Mouse (Mus musculus) myocyte (in vitro differentiated cells): ENCODE measurements at regions not wholly inside any gene's neighbourhood (a gene's known extent, or its start where the extent isn't known, plus 50 kb on each side); places are given as distances from the start of the nearest gene placed in this dataset.

ENCODE experiments used
- H3K27me3 ChIP-seq: one replicate; pipeline ENCODE4 v1.6.1; 2011; ENCODE audit not compliant: control insufficient read depth, insufficient read depth, insufficient read length
- H3K36me3 ChIP-seq: one replicate; pipeline ENCODE4 v1.6.1; 2011; ENCODE audit not compliant: control insufficient read depth, insufficient read depth
- H3K4me2 ChIP-seq: one replicate; pipeline ENCODE4 v1.6.1; 2011; ENCODE audit warnings: low read depth, control low read depth
- H3K4me3 ChIP-seq: one replicate; pipeline ENCODE4 v1.5.1; 2011; ENCODE audit warnings: mild to moderate bottlenecking, control low read depth, moderate library complexity
- H3K79me2 ChIP-seq: one replicate; pipeline ENCODE4 v1.6.1; 2011; ENCODE audit not compliant: control insufficient read depth, insufficient read depth
- H3ac ChIP-seq: one replicate; pipeline ENCODE4 v1.6.1; 2011; ENCODE audit not compliant: control insufficient read depth, insufficient read length
- CEBPB ChIP-seq: IDR thresholded peaks from 2 replicates; pipeline ENCODE4 v1.6.1; 2011; ENCODE audit warnings: mild to moderate bottlenecking, moderate library complexity; ENCODE audit not compliant: poor library complexity, insufficient read depth, severe bottlenecking
- E2F4 ChIP-seq: IDR thresholded peaks from one replicate; pipeline ENCODE4 v1.6.1; 2011; ENCODE audit warnings: mild to moderate bottlenecking, control low read depth, moderate library complexity; ENCODE audit not compliant: insufficient read depth
- MAX ChIP-seq: IDR thresholded peaks from one replicate; pipeline ENCODE4 v1.6.1; 2011; ENCODE audit warnings: low read depth, mild to moderate bottlenecking, control low read depth
- MYOD1 ChIP-seq, 3 experiments: IDR thresholded peaks; one replicate each; pipeline ENCODE4 v1.6.1; 2011; ENCODE audit warnings: control low read depth in 2 of 3, low read depth in 2 of 3, mild to moderate bottlenecking in 2 of 3, moderate library complexity in 1 of 3; ENCODE audit not compliant: insufficient read length in 2 of 3, control insufficient read depth in 1 of 3
- MYOG ChIP-seq, 3 experiments: IDR thresholded peaks; one replicate each; pipeline ENCODE4 v1.6.1; 2011; ENCODE audit warnings: control low read depth in 2 of 3, low read depth in 2 of 3, mild to moderate bottlenecking in 2 of 3; ENCODE audit not compliant: insufficient read length in 2 of 3, control insufficient read depth in 1 of 3, insufficient read depth in 1 of 3
- POLR2A ChIP-seq: IDR thresholded peaks from one replicate; pipeline ENCODE4 v1.6.1; 2011; ENCODE audit warnings: low read depth, mild to moderate bottlenecking, control low read depth, moderate library complexity; ENCODE audit not compliant: insufficient read length
- POLR2AphosphoS2 ChIP-seq: IDR thresholded peaks from one replicate; pipeline ENCODE4 v1.6.1; 2011; ENCODE audit warnings: low read depth, control low read depth; ENCODE audit not compliant: insufficient read length
- REST ChIP-seq: IDR thresholded peaks from one replicate; pipeline ENCODE4 v1.6.1; 2011; ENCODE audit warnings: mild to moderate bottlenecking, control low read depth, moderate library complexity; ENCODE audit not compliant: insufficient read depth, insufficient read length
- SRF ChIP-seq: IDR thresholded peaks from one replicate; pipeline ENCODE4 v1.6.1; 2011; ENCODE audit warnings: low read depth; ENCODE audit not compliant: control insufficient read depth, insufficient read length
- TCF12 ChIP-seq: IDR thresholded peaks from one replicate; pipeline ENCODE4 v1.6.1; 2011; ENCODE audit warnings: mild to moderate bottlenecking, control low read depth; ENCODE audit not compliant: poor library complexity, insufficient read depth, severe bottlenecking
- TCF3 ChIP-seq: IDR thresholded peaks from one replicate; pipeline ENCODE4 v1.6.1; 2011; ENCODE audit warnings: low read depth, control low read depth; ENCODE audit not compliant: insufficient read length
- USF1 ChIP-seq: IDR thresholded peaks from one replicate; pipeline ENCODE4 v1.6.1; 2011; ENCODE audit warnings: low read depth, mild to moderate bottlenecking, control low read depth, moderate library complexity

DNA sequence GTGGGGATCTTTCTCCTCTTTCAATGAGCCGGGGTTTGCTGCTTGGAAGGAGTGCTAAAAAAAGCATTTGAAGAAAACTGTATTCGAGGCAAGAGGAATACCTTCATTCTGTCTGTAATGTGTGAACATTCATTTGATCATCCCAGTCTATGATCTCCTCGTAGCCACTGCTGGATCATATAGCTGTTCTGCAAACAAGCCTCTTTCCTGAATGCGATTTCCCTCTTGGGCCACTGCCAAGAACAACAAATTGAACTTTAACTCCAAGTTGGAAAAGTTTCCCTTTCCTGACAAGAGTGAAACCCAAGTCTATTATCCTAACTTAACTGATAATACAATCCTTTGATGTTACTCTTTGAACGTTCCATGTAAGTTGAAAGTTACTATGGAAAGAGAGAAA is 108.4 kb upstream of the Gm9747 start:
- no peaks in the 10 kb centered on the region for H3K36me3 ChIP-seq
- TF ChIP-seq SRF (no peak), USF1 (no peak), POLR2AphosphoS2 (no peak), E2F4 (no peak)
- H3K4me2 ChIP-seq = no peak overlapping the region

DNA sequence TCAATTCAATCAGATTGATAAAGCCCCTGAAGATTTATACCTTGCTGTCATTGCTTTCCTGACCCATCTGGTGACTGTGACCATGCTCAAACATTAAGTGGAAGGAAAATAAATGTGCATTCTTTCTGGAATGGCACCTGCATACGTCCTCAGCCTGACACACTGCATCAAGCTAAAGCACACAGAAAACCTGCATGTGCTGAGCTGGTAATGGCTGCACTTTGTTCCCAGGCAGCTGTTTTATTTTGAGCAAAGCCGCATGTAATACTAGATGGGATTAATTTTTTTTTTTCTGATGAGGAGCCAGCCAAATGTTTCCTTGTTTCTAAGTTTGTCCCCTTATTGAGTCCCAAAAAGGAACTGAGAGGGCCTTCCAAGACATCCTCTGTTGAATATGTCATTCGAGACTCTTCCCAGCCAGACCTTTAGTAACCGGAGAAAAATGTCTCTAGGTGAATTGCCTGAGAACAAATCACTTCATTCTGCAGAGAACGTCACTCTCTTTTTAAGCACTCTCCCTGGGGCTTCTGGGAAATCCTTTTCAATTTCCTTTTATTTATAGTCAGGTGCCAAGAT is 103.1 kb upstream of the Gm9747 start:
- no peaks in the 10 kb centered on the region for H3K36me3 ChIP-seq
- TF ChIP-seq MYOG (IDR thresholded peaks at IDR 0.05; ENCODE audit: control insufficient read depth in 1 of 3, insufficient read depth in 1 of 3, insufficient read length in 2 of 3, low read depth in 2 of 3) (peak in 1 of 3 experiments; percentile 29), MAX (no peak)
- no peak overlapping the region for H3K4me3 ChIP-seq
- no peaks in the 10 kb centered on the region for H3K79me2 ChIP-seq
- no peak overlapping the region for H3ac ChIP-seq
- H3K27me3 ChIP-seq = no peaks in the 10 kb centered on the region
- peak overlapping the region; percentile 35 for H3K4me2 ChIP-seq

More for the DNA sequence above, 108.4 kb upstream of the Gm9747 start:
- Histone ChIP-seq H3K27me3 (no peaks in the 10 kb centered on the region), H3K4me3 (no peak overlapping the region), H3K79me2 (no peaks in the 10 kb centered on the region), H3ac (no peak overlapping the region)

DNA sequence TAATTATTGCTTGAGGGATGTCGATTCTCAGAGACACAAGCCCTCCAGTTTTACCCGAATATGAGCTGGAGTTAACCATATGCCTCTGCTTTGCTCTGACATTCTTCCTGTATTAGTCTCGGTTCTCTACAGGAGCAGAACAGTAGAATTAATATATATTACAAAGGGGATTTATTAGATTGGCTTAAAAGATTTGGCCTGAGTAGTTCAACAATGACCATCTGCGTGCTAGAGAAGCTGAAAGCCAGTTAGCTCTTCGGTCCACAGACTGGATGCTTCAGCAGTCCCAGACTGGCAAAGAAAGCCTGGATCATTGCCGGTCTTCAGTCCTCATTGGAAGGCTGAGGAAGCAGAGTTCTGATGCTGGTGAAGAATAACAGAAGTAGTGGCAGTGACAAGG is 100.4 kb upstream of the Gm9747 start:
- Histone ChIP-seq H3K79me2 (no peaks in the 10 kb centered on the region), H3K36me3 (no peaks in the 10 kb centered on the region), H3K4me3 (no peak overlapping the region), H3K4me2 (no peak overlapping the region), H3K27me3 (no peaks in the 10 kb centered on the region), H3ac (no peak overlapping the region)
- no peak for TF ChIP-seq REST
- no peak for TF ChIP-seq MYOD1 (IDR thresholded peaks at IDR 0.05; ENCODE audit: control insufficient read depth in 1 of 3, insufficient read length in 2 of 3, low read depth in 2 of 3)
- TF ChIP-seq TCF3 = no peak
- no peak for TF ChIP-seq SRF
- no peak for TF ChIP-seq TCF12
- no peak for TF ChIP-seq POLR2A
- TF ChIP-seq MYOG (IDR thresholded peaks at IDR 0.05; ENCODE audit: control insufficient read depth in 1 of 3, insufficient read depth in 1 of 3, insufficient read length in 2 of 3, low read depth in 2 of 3) = no peak

DNA sequence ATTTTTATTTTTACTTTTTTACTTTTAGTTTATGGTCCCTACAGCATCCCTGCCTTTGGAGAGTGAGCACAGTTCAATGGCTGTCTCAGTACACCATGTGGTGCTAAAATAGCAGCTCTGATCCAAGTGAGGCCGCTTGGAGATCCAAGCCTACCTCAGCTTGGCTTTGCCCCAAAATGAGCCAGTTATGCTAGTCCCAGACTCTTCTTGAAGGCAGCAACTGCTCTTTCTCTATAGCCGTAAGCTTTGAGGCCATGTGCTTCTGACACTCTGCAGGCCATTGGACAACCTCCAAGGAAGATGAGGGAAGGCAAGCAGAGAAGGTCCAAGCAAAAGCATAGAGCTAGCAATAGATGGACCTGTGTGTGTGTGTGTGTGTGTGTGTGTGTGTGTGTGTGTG is 98.0 kb upstream of the Gm9747 start:
- Histone ChIP-seq H3K4me3 (no peak overlapping the region), H3K27me3 (no peaks in the 10 kb centered on the region), H3K4me2 (no peak overlapping the region), H3K36me3 (no peaks in the 10 kb centered on the region), H3ac (no peak overlapping the region), H3K79me2 (no peaks in the 10 kb centered on the region)
- TF ChIP-seq MYOD1 (IDR thresholded peaks at IDR 0.05; ENCODE audit: control insufficient read depth in 1 of 3, insufficient read length in 2 of 3, low read depth in 2 of 3) (no peak), SRF (no peak)

DNA sequence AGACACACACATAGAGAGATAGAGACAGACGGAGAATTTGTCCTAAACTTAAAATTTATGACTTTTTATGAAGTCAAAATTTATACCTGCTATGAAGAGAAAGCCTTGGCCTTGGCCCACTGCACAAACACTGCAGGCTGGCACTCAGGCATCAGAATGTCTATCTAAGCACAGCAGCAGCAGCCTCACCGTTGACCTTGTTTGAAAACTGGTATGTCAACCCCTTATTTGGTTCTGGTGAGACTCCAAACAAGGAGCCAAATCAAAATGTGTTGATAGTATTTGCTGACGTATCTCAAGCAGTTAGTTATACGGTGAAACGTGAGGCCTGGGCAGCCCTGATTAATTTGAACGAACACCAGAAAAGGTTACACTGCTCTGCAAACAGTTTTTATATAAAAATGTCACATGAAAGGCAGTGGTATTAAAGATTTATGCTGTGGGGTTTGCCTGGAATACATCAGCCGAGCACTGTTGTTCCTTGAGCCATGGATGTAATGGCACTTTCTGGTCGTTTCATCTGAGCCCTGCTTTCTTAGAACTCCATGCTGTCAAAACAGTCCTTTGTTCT is 97.1 kb upstream of the Gm9747 start:
- Histone ChIP-seq H3K4me3 (no peak overlapping the region), H3K36me3 (no peaks in the 10 kb centered on the region), H3ac (no peak overlapping the region), H3K27me3 (no peaks in the 10 kb centered on the region), H3K79me2 (no peaks in the 10 kb centered on the region), H3K4me2 (no peak overlapping the region)
- TF ChIP-seq POLR2A (no peak), CEBPB (no peak), MYOG (IDR thresholded peaks at IDR 0.05; ENCODE audit: control insufficient read depth in 1 of 3, insufficient read depth in 1 of 3, insufficient read length in 2 of 3, low read depth in 2 of 3) (no peak), TCF3 (no peak), TCF12 (no peak), MYOD1 (IDR thresholded peaks at IDR 0.05; ENCODE audit: control insufficient read depth in 1 of 3, insufficient read length in 2 of 3, low read depth in 2 of 3) (no peak), POLR2AphosphoS2 (no peak), MAX (no peak), E2F4 (no peak), SRF (no peak), USF1 (no peak), REST (no peak)

DNA sequence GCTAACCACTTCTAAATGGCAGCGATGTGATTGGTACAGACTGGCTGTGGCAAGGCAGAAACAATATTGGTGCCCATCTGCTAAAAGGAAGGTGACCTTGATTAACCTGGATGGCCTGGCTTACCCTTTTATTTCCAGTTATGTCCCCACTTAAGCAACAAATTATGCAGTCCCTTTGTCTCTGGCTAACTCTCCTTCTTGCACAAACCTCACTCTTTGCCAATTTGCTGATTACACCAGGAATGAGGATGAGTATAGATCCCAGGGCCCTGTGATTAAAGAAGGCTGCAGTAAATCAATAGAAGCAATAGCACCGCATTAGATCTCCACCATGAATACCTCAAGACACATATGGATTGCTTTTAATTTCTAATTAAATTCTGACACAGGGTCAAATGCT is 87.7 kb upstream of the Gm9747 start:
- Histone ChIP-seq H3K4me3 (no peak overlapping the region), H3K79me2 (no peaks in the 10 kb centered on the region)
- no peak for TF ChIP-seq TCF12
- no peak for TF ChIP-seq POLR2A
- TF ChIP-seq TCF3 = no peak
- TF ChIP-seq E2F4 = no peak
- TF ChIP-seq MYOG (IDR thresholded peaks at IDR 0.05; ENCODE audit: control insufficient read depth in 1 of 3, insufficient read depth in 1 of 3, insufficient read length in 2 of 3, low read depth in 2 of 3) = no peak
- no peak for TF ChIP-seq CEBPB
- TF ChIP-seq MYOD1 (IDR thresholded peaks at IDR 0.05; ENCODE audit: control insufficient read depth in 1 of 3, insufficient read length in 2 of 3, low read depth in 2 of 3) = no peak
- TF ChIP-seq SRF = no peak
- no peak for TF ChIP-seq REST
- no peak for TF ChIP-seq POLR2AphosphoS2
- no peak for TF ChIP-seq MAX
- no peak for TF ChIP-seq USF1

More for the DNA sequence above, 87.7 kb upstream of the Gm9747 start:
- Histone ChIP-seq H3ac (no peak overlapping the region), H3K27me3 (no peaks in the 10 kb centered on the region), H3K36me3 (no peaks in the 10 kb centered on the region), H3K4me2 (no peak overlapping the region)
